Mouse (Mus musculus): ENCODE data around the gene Plekha8.

DNA sequence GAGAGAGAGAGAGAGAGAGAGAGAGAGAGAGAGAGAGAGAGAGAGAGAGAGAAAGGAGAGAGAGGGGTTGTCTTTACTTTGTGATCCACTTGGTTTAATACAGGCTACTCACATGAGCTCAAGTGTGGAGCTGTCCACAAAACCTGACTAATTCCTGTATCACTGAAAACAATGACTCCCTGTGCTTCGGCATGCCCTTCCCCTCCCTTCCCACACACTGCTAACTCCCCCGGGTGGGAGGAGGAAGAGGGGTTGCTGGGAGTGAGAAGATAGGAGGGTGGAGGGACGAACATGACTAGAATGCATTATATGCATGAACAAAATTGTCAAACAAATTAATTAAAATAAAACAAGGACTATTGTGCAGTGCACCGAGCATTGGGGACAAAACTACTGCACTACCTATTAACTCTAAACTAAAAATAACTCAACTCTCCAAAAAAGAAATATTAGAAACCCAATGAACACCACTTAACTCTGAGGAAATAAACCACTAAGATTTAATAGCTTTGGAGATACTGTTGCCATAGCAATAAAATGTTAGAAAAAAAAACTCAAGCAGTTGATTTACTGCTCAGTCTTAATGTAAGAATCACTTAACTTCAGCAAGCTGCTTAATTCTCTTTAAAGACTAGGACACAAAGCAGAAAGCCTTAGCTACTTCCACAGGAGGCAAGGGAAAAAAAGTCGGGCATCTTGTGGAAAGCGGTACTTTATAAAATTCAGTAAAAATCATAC lies 21.5 kb upstream of the Plekha8 start:
- no peak for TF ChIP-seq CTCF (IDR thresholded peaks at IDR 0.05; ENCODE audit: borderline replicate concordance, insufficient read depth, low read length)
- no peak for TF ChIP-seq POLR2A (IDR thresholded peaks at IDR 0.05; ENCODE audit: low read depth, low read length)

Data from embryonic fibroblast, embryonic 13.5 days (primary cell).